Mouse (Mus musculus): ENCODE measurements around the gene Slc25a51. TPM values are rescaled to one million over a fixed set of nuclear protein-coding genes. Genes with fewer than 3 reads are reported as not detected.

Gene Slc25a51
- polyA plus RNA-seq, 1 experiment: 39.9 TPM

DNA sequence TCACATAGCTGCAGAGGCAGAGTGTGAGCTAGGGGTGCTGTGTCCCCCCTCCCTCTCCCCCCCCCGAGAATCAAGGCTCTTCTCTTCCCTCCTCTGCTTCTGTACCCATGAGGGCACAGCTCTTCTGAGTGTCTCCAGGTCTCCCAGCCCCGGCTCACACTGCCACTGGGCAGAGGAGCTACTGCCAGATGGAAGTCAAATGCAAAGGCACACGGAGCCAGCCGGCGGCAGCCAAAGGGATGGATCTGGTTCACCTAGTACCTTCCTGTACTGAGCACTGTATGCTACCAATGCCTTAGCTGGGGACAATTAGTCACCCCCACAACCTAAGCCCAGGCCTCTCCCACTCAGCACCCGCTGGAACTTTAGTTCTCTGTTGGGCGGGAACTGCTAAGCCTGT lies 7.7 kb upstream of the Slc25a51 start:
- no peaks in the 10 kb centered on the region for H3K36me3 ChIP-seq (ENCODE audit: control insufficient read depth, insufficient read depth)
- TF ChIP-seq MYOD1 (IDR thresholded peaks at IDR 0.05; ENCODE audit: control insufficient read depth in 1 of 3, insufficient read length in 2 of 3, low read depth in 2 of 3) (no peak), TCF12 (IDR thresholded peaks at IDR 0.05; ENCODE audit: insufficient read depth, poor library complexity, severe bottlenecking) (no peak), SRF (IDR thresholded peaks at IDR 0.05; ENCODE audit: control insufficient read depth, insufficient read length, low read depth) (no peak), POLR2A (IDR thresholded peaks at IDR 0.05; ENCODE audit: insufficient read length, low read depth) (no peak), USF1 (IDR thresholded peaks at IDR 0.05; ENCODE audit: low read depth) (no peak), CEBPB (IDR thresholded peaks at IDR 0.05; ENCODE audit: insufficient read depth, poor library complexity, severe bottlenecking) (no peak), TCF3 (IDR thresholded peaks at IDR 0.05; ENCODE audit: insufficient read length, low read depth) (no peak), E2F4 (IDR thresholded peaks at IDR 0.05; ENCODE audit: insufficient read depth) (no peak), MYOG (IDR thresholded peaks at IDR 0.05; ENCODE audit: control insufficient read depth in 1 of 3, insufficient read depth in 1 of 3, insufficient read length in 2 of 3, low read depth in 2 of 3) (no peak), MAX (IDR thresholded peaks at IDR 0.05; ENCODE audit: low read depth) (no peak), REST (IDR thresholded peaks at IDR 0.05; ENCODE audit: insufficient read depth, insufficient read length) (no peak), POLR2AphosphoS2 (IDR thresholded peaks at IDR 0.05; ENCODE audit: insufficient read length, low read depth) (no peak)
- no peak overlapping the region for H3K4me2 ChIP-seq (ENCODE audit: low read depth)
- no peaks in the 10 kb centered on the region for H3K27me3 ChIP-seq (ENCODE audit: control insufficient read depth, insufficient read depth, insufficient read length)
- no peak overlapping the region for H3K4me3 ChIP-seq
- H3ac ChIP-seq (ENCODE audit: control insufficient read depth, insufficient read length): no peak overlapping the region
- H3K79me2 ChIP-seq (ENCODE audit: control insufficient read depth, insufficient read depth): no peaks in the 10 kb centered on the region

DNA sequence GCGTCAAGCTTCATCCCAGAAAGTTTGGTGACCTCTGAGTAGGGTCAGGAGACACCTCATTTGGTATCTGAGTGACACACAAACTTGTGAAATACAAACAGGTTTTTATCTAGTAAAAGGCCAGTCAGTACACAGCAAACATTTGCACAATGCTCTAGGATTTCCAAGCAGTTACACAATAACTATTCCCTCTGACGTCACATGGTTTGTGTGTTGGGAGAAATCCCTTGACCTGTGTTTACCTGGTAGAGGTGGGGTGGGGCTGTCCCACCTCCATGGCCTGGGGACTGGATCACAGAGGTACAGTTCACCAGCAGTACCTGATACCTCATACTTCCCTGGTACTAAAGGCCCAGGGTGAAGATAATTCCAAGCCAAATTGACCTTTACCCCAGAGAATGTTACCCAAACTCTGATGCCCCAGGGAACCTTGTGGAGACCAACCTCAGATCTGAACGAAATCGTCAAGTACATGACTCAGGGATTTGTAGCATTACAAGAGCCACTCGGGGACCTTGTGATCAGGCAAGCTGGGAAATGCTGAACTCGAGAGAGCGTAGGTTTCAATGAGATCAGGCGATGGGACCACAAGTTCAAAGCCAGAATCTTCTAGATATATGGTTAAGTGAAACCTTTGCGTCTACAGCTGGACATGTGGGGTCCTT lies 5.2 kb upstream of the Slc25a51 start:
- no peaks in the 10 kb centered on the region for H3K27me3 ChIP-seq (ENCODE audit: control insufficient read depth, insufficient read depth, insufficient read length)
- H3ac ChIP-seq (ENCODE audit: control insufficient read depth, insufficient read length): no peak overlapping the region
- TF ChIP-seq SRF (IDR thresholded peaks at IDR 0.05; ENCODE audit: control insufficient read depth, insufficient read length, low read depth): no peak
- no peak for TF ChIP-seq REST (IDR thresholded peaks at IDR 0.05; ENCODE audit: insufficient read depth, insufficient read length)
- TF ChIP-seq MAX (IDR thresholded peaks at IDR 0.05; ENCODE audit: low read depth): no peak
- TF ChIP-seq CEBPB (IDR thresholded peaks at IDR 0.05; ENCODE audit: insufficient read depth, poor library complexity, severe bottlenecking): no peak
- TF ChIP-seq TCF3 (IDR thresholded peaks at IDR 0.05; ENCODE audit: insufficient read length, low read depth): no peak
- TF ChIP-seq TCF12 (IDR thresholded peaks at IDR 0.05; ENCODE audit: insufficient read depth, poor library complexity, severe bottlenecking): no peak
- TF ChIP-seq POLR2AphosphoS2 (IDR thresholded peaks at IDR 0.05; ENCODE audit: insufficient read length, low read depth): no peak
- TF ChIP-seq E2F4 (IDR thresholded peaks at IDR 0.05; ENCODE audit: insufficient read depth): no peak
- H3K36me3 ChIP-seq (ENCODE audit: control insufficient read depth, insufficient read depth): no peaks in the 10 kb centered on the region
- H3K4me3 ChIP-seq: no peak overlapping the region
- no peak overlapping the region for H3K4me2 ChIP-seq (ENCODE audit: low read depth)
- H3K79me2 ChIP-seq (ENCODE audit: control insufficient read depth, insufficient read depth): no peaks in the 10 kb centered on the region

DNA sequence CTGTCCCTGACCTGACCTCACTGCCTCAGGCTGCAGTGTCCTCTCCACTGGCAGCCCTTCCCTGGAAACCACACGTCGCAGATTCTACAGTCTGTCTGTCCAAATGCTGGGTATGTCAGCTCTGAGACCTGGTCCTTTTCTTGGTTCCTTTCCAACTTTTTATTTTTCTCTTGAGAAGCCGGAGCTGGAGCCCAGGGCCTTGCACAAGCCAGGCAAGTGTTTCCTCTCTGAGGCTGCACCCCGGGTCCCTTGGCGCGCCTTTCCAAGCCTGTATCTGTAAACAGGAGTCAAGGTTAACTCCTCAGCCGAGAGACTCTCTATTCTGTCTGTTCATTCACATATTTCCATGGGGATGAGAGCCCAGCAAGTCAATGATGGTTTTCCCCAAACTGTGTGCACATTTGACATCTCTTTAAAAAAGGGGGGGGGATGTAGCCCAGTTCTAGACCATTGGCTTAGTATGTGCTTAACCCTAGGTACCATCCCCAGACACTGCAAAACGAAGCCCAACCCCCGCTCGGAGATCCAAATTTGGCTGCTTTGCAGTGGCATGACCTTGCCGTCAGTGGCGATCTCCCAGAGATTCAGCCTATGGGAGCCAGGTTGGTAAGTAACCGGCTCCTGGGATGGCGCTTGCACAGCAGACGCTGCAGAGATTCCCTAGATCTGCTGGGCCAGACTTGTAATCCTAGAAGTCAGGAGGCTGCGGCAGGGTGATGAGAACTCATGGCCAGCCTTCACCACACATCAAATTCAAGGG lies 4.0 kb upstream of the Slc25a51 start:
- H3K79me2 ChIP-seq (ENCODE audit: control insufficient read depth, insufficient read depth): peaks cover 6% of the 10 kb centered on the region
- TF ChIP-seq MAX (IDR thresholded peaks at IDR 0.05; ENCODE audit: low read depth) (no peak), REST (IDR thresholded peaks at IDR 0.05; ENCODE audit: insufficient read depth, insufficient read length) (no peak), POLR2AphosphoS2 (IDR thresholded peaks at IDR 0.05; ENCODE audit: insufficient read length, low read depth) (no peak), E2F4 (IDR thresholded peaks at IDR 0.05; ENCODE audit: insufficient read depth) (no peak), MYOD1 (IDR thresholded peaks at IDR 0.05; ENCODE audit: control insufficient read depth in 1 of 3, insufficient read length in 2 of 3, low read depth in 2 of 3) (no peak), SRF (IDR thresholded peaks at IDR 0.05; ENCODE audit: control insufficient read depth, insufficient read length, low read depth) (no peak), USF1 (IDR thresholded peaks at IDR 0.05; ENCODE audit: low read depth) (no peak), POLR2A (IDR thresholded peaks at IDR 0.05; ENCODE audit: insufficient read length, low read depth) (no peak), TCF3 (IDR thresholded peaks at IDR 0.05; ENCODE audit: insufficient read length, low read depth) (no peak), CEBPB (IDR thresholded peaks at IDR 0.05; ENCODE audit: insufficient read depth, poor library complexity, severe bottlenecking) (no peak), MYOG (IDR thresholded peaks at IDR 0.05; ENCODE audit: control insufficient read depth in 1 of 3, insufficient read depth in 1 of 3, insufficient read length in 2 of 3, low read depth in 2 of 3) (no peak), TCF12 (IDR thresholded peaks at IDR 0.05; ENCODE audit: insufficient read depth, poor library complexity, severe bottlenecking) (no peak)
- H3K27me3 ChIP-seq (ENCODE audit: control insufficient read depth, insufficient read depth, insufficient read length): no peaks in the 10 kb centered on the region
- H3K36me3 ChIP-seq (ENCODE audit: control insufficient read depth, insufficient read depth): no peaks in the 10 kb centered on the region
- H3K4me2 ChIP-seq (ENCODE audit: low read depth): no peak overlapping the region
- no peak overlapping the region for H3ac ChIP-seq (ENCODE audit: control insufficient read depth, insufficient read length)
- no peak overlapping the region for H3K4me3 ChIP-seq

DNA sequence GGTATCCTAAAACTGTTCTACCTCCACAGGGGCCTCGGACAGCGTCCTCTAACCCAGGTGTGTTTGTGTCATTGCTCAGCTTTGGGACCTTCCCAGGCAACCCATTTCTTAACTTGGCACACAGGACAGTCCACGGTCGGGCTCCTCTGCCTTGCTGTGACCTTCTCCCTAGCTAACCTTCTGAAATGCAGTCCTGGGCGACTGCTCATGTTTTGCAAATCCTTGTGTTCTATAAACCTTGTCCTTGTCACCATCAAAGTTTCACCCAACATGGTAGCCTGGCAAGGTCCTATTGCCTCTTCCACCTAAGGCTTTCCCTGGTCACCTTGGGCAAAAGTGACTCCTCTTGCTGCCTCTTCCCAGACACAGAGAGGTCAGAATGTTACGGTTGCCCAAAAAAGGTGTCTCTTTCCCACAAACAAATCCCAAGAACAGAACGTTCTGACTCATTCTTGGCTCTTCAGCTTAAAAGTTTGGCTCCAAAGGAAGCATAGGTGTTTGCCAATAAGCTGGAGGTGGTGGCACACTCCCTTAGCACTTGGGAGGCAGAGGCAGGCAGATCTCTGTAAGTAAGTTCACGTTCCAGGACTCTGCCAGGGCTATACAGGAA lies 2.7 kb upstream of the Slc25a51 start:
- Histone ChIP-seq H3K4me3 (no peak overlapping the region), H3ac (ENCODE audit: control insufficient read depth, insufficient read length) (no peak overlapping the region), H3K79me2 (ENCODE audit: control insufficient read depth, insufficient read depth) (peaks cover 15% of the 10 kb centered on the region), H3K36me3 (ENCODE audit: control insufficient read depth, insufficient read depth) (no peaks in the 10 kb centered on the region), H3K4me2 (ENCODE audit: low read depth) (no peak overlapping the region), H3K27me3 (ENCODE audit: control insufficient read depth, insufficient read depth, insufficient read length) (no peaks in the 10 kb centered on the region)
- TF ChIP-seq MAX (IDR thresholded peaks at IDR 0.05; ENCODE audit: low read depth) (no peak), REST (IDR thresholded peaks at IDR 0.05; ENCODE audit: insufficient read depth, insufficient read length) (no peak), TCF3 (IDR thresholded peaks at IDR 0.05; ENCODE audit: insufficient read length, low read depth) (no peak), MYOG (IDR thresholded peaks at IDR 0.05; ENCODE audit: control insufficient read depth in 1 of 3, insufficient read depth in 1 of 3, insufficient read length in 2 of 3, low read depth in 2 of 3) (no peak), POLR2AphosphoS2 (IDR thresholded peaks at IDR 0.05; ENCODE audit: insufficient read length, low read depth) (no peak), USF1 (IDR thresholded peaks at IDR 0.05; ENCODE audit: low read depth) (no peak), TCF12 (IDR thresholded peaks at IDR 0.05; ENCODE audit: insufficient read depth, poor library complexity, severe bottlenecking) (no peak), POLR2A (IDR thresholded peaks at IDR 0.05; ENCODE audit: insufficient read length, low read depth) (no peak), E2F4 (IDR thresholded peaks at IDR 0.05; ENCODE audit: insufficient read depth) (no peak), SRF (IDR thresholded peaks at IDR 0.05; ENCODE audit: control insufficient read depth, insufficient read length, low read depth) (no peak), MYOD1 (IDR thresholded peaks at IDR 0.05; ENCODE audit: control insufficient read depth in 1 of 3, insufficient read length in 2 of 3, low read depth in 2 of 3) (no peak), CEBPB (IDR thresholded peaks at IDR 0.05; ENCODE audit: insufficient read depth, poor library complexity, severe bottlenecking) (no peak)
